In genomic region chr19:37214711-37215110, GRCm38 (mm10) we compare ENCODE assay signal across 13 mouse cellular contexts. TPM values are rescaled to one million over a fixed set of nuclear protein-coding genes. Genes with fewer than 3 reads are reported as not detected.
A peak's percentile ranks its signal among the peaks of the same experiment; 100 is the strongest.
DNase-seq lines count a peak whose midpoint lies in the region; ATAC-seq and TF ChIP-seq lines count a peak whose summit lies in the region.
"Had no signal": no experiment of that assay in that cellular context is flagged by ENCODE, and none has a peak within 500 bp of the region (broad histone marks: within the 10 kb centered on the region; RNA-seq: fewer than 3 reads in every experiment).

No protein-coding gene starts in this region.

- no peak for TF ChIP-seq POLR2A in heart, adult 2 months (IDR thresholded peaks at IDR 0.05; ENCODE audit: insufficient read depth, low read depth, low read length)
- no peak for TF ChIP-seq POLR2A in MEL (IDR thresholded peaks at IDR 0.05; ENCODE audit: control insufficient read depth in 1 of 2, insufficient read depth in 1 of 2, low read depth in 1 of 2, low read length in 2 of 2, poor library complexity in 1 of 2)

- peaks cover 2% of the 10 kb centered on the region for H3K4me1 ChIP-seq in heart, adult 2 months (ENCODE audit: control insufficient read depth, insufficient read depth, low read length)
- peaks cover 6% of the 10 kb centered on the region for H3K4me1 ChIP-seq in heart, embryonic 11.5 days (ENCODE audit: control insufficient read depth, insufficient read depth, low read length)
- peaks cover 11 to 16% of the 10 kb centered on the region in 2 experiments for H3K4me1 ChIP-seq in MEL (ENCODE audit: control insufficient read depth in 1 of 2, insufficient read depth in 2 of 2, low read length in 2 of 2)
- peaks cover 16% of the 10 kb centered on the region for H3K4me1 ChIP-seq in heart, embryonic 15.5 days (replicated peaks)
- H3K4me1 ChIP-seq: limb, embryonic 10.5 days had no signal

- H3K27me3 ChIP-seq in heart, adult 2 months (ENCODE audit: control insufficient read depth, insufficient read depth, low read length) = no peaks in the 10 kb centered on the region
- H3K27me3 ChIP-seq in heart, embryonic 11.5 days (ENCODE audit: control insufficient read depth, insufficient read depth, low read length) = no peaks in the 10 kb centered on the region
- no peaks in the 10 kb centered on the region for H3K27me3 ChIP-seq in MEL (ENCODE audit: control insufficient read depth in 1 of 2, insufficient read depth in 2 of 2, low read length in 2 of 2)
- H3K27me3 ChIP-seq in heart, embryonic 15.5 days = no peaks in the 10 kb centered on the region
- H3K27me3 ChIP-seq: embryonic facial prominence, embryonic 12.5 days; neural tube, embryonic 12.5 days had no signal

- no peak for TF ChIP-seq EP300 in heart, adult 2 months (IDR thresholded peaks at IDR 0.05; ENCODE audit: insufficient read depth, low read depth, low read length)
- TF ChIP-seq EP300 in MEL (IDR thresholded peaks at IDR 0.05; ENCODE audit: low read depth in 1 of 2, low read length in 2 of 2) = no peak

- H3K4me3 ChIP-seq in heart, adult 2 months = peak overlapping the region; percentile 9; the same call in 1 of the 2 replicates
- H3K4me3 ChIP-seq in heart, embryonic 11.5 days (ENCODE audit: low read depth, low read length) = no peak overlapping the region
- H3K4me3 ChIP-seq in MEL (ENCODE audit: control insufficient read depth in 1 of 2, insufficient read depth in 1 of 2, low read depth in 2 of 2, low read length in 2 of 2) = no peak overlapping the region
- no peak overlapping the region for H3K4me3 ChIP-seq in heart, embryonic 15.5 days
- H3K4me3 ChIP-seq: embryonic facial prominence, embryonic 12.5 days; limb, embryonic 10.5 days; neural tube, embryonic 12.5 days had no signal

- peaks cover 2% of the 10 kb centered on the region for H3K79me2 ChIP-seq in heart, adult 2 months (replicated peaks; ENCODE audit: control insufficient read depth, insufficient read depth, low read length)
- peaks cover 3% of the 10 kb centered on the region; the same call in 1 of the 2 replicates for H3K79me2 ChIP-seq in MEL (ENCODE audit: control insufficient read depth, insufficient read depth, low read length, poor library complexity)

- no peak overlapping the region for H3K4me2 ChIP-seq in heart, embryonic 11.5 days
- peak overlapping the region; percentile 41; the same call in 1 of the 2 replicates for H3K4me2 ChIP-seq in heart, embryonic 15.5 days
- H3K4me2 ChIP-seq: embryonic facial prominence, embryonic 12.5 days; neural tube, embryonic 12.5 days had no signal

- TF ChIP-seq RAD21 in MEL (IDR thresholded peaks at IDR 0.05; ENCODE audit: low read depth, low read length) = no peak

- TF ChIP-seq CTCF in heart, adult 2 months (IDR thresholded peaks at IDR 0.05) = no peak
- TF ChIP-seq CTCF in MEL (IDR thresholded peaks at IDR 0.05 in 2 of 3, conservative IDR thresholded peaks at IDR 0.05 in 1 of 3; ENCODE audit: control insufficient read depth in 1 of 3, insufficient read depth in 1 of 3, low read depth in 2 of 3, low read length in 3 of 3, poor library complexity in 1 of 3, severe bottlenecking in 1 of 3) = no peak

- intact Hi-C loops in heart, adult 2 months (cut with DNase I) = no loop called here

- H3K9ac ChIP-seq in heart, adult 2 months (ENCODE audit: low read depth, low read length) = no peak overlapping the region
- H3K9ac ChIP-seq in heart, embryonic 11.5 days (ENCODE audit: low read depth, low read length) = no peak overlapping the region
- H3K9ac ChIP-seq in MEL (ENCODE audit: control insufficient read depth, low read depth, low read length, poor library complexity, severe bottlenecking) = no peak overlapping the region
- no peak overlapping the region for H3K9ac ChIP-seq in heart, embryonic 15.5 days
- H3K9ac ChIP-seq: embryonic facial prominence, embryonic 12.5 days; forebrain, postnatal 0 days; neural tube, embryonic 12.5 days had no signal

- ATAC-seq in heart, embryonic 11.5 days (replicated peaks; ENCODE audit: insufficient number of reproducible peaks, low FRiP score, low TSS enrichment) = no peak
- no peak for ATAC-seq in heart, embryonic 15.5 days (replicated peaks; ENCODE audit: insufficient number of reproducible peaks, insufficient read depth, low FRiP score, low read depth)
- ATAC-seq: forebrain, postnatal 0 days had no signal

- DNase-seq in heart, adult 2 months = peak in 1 of 2 experiments; percentile 14
- peak; percentile 24 to 37 for DNase-seq in kidney, postnatal 4 days
- no peak for DNase-seq in kidney, adult 11 months
- DNase-seq in MEL (ENCODE audit: low read depth, low spot score) = peak; percentile 19
- no peak for DNase-seq in spleen, postnatal 36 days (ENCODE audit: low spot score in 2 of 2)
- DNase-seq: adrenal gland, adult 2 months; forebrain, postnatal 0 days; thymus, adult 2 months had no signal

- H3K36me3 ChIP-seq in heart, adult 2 months (ENCODE audit: control insufficient read depth, insufficient read depth, low read length) = peaks cover 19% of the 10 kb centered on the region
- peaks cover 16% of the 10 kb centered on the region for H3K36me3 ChIP-seq in heart, embryonic 11.5 days (ENCODE audit: control insufficient read depth, insufficient read depth, low read length)
- peaks cover 23 to 33% of the 10 kb centered on the region in 2 experiments for H3K36me3 ChIP-seq in MEL (ENCODE audit: control insufficient read depth in 1 of 2, insufficient read depth in 2 of 2, low read length in 2 of 2)
- H3K36me3 ChIP-seq in heart, embryonic 15.5 days = peaks cover 46% of the 10 kb centered on the region

- WGBS in heart, adult 2 months = 6% methylated on average over 2 of the region's 2 CpGs
- 34% methylated on average over 2 of the region's 2 CpGs for WGBS in heart, embryonic 11.5 days (ENCODE audit: insufficient replicate concordance)
- 11% methylated on average over 2 of the region's 2 CpGs for WGBS in heart, embryonic 15.5 days

- H3K9me3 ChIP-seq in heart, embryonic 11.5 days (replicated peaks; ENCODE audit: control insufficient read depth, low read length) = no peaks in the 10 kb centered on the region
- no peaks in the 10 kb centered on the region for H3K9me3 ChIP-seq in MEL (replicated peaks; ENCODE audit: insufficient read depth, low read length)
- H3K9me3 ChIP-seq in heart, embryonic 15.5 days (replicated peaks) = no peaks in the 10 kb centered on the region
- H3K9me3 ChIP-seq: embryonic facial prominence, embryonic 12.5 days; limb, embryonic 10.5 days; neural tube, embryonic 12.5 days had no signal

- peak overlapping the region; percentile 39 for H3K27ac ChIP-seq in heart, adult 2 months
- H3K27ac ChIP-seq in heart, embryonic 11.5 days (ENCODE audit: low read depth, low read length) = no peak overlapping the region
- no peak overlapping the region for H3K27ac ChIP-seq in MEL (ENCODE audit: control insufficient read depth, low read depth, low read length)
- peak overlapping the region; percentile 54 for H3K27ac ChIP-seq in heart, embryonic 15.5 days
- H3K27ac ChIP-seq: embryonic facial prominence, embryonic 12.5 days; limb, embryonic 10.5 days; neural tube, embryonic 12.5 days had no signal

TF ChIP-seq in MEL, 35 proteins besides CTCF, POLR2A, EP300 and RAD21:
- TF ChIP-seq TAL1 (IDR thresholded peaks at IDR 0.05; ENCODE audit: low read length) (no peak), TBP (IDR thresholded peaks at IDR 0.05; ENCODE audit: low read depth, low read length) (no peak), GATA1 (IDR thresholded peaks at IDR 0.05; ENCODE audit: low read depth, low read length) (0 out of 2 replicates have a peak, but pooled peaks have one; percentile 6), ZKSCAN1 (IDR thresholded peaks at IDR 0.05; ENCODE audit: low read depth, low read length) (no peak), SMC3 (IDR thresholded peaks at IDR 0.05; ENCODE audit: low read depth, low read length) (no peak), ZMIZ1 (IDR thresholded peaks at IDR 0.05; ENCODE audit: low read depth, low read length) (no peak), ETS1 (IDR thresholded peaks at IDR 0.05; ENCODE audit: low read depth, low read length) (0 out of 2 replicates have a peak, but pooled peaks have one; percentile 8), USF1 (IDR thresholded peaks at IDR 0.05; ENCODE audit: low read depth, low read length) (no peak), USF2 (IDR thresholded peaks at IDR 0.05; ENCODE audit: borderline replicate concordance in 1 of 2, insufficient read depth in 1 of 2, low read depth in 1 of 2, low read length in 2 of 2) (no peak), NRF1 (IDR thresholded peaks at IDR 0.05; ENCODE audit: insufficient read depth, low read depth, low read length, poor library complexity, severe bottlenecking) (no peak), SIN3A (IDR thresholded peaks at IDR 0.05; ENCODE audit: low read length) (no peak)

RNA-seq across cellular contexts. Expression of gene Cpeb3, which starts 6.3 kb away (rescaled TPM):
- total RNA-seq in heart, adult 2 months (2021) = 10 to 100 TPM; 78.9 to 96.9 TPM
- 35.6 and 53.9 TPM in 2 replicates for polyA plus RNA-seq in heart, adult 2 months (2012; rRNA removed)
- 4.3 and 4.4 TPM in 2 replicates for polyA plus RNA-seq in heart, embryonic 11.5 days (2014; fragmentation: Nextera tagmentation; extraction: Ambion mirVana)
- total RNA-seq in MEL (2012; rRNA removed) = 0.29 and 0.35 TPM in 2 replicates
- polyA plus RNA-seq in MEL (2012; ENCODE audit: insufficient read depth in 1 of 2, insufficient read length in 2 of 2, low read depth in 1 of 2, low replicate concordance in 2 of 2, missing spikeins in 1 of 2) = under 1 TPM in 1 of 2 experiments, not detected in 1; 0.93 TPM
- polyA plus RNA-seq in heart, embryonic 15.5 days (2015; fragmentation: Nextera tagmentation; extraction: Ambion mirVana) = 7.6 and 9.9 TPM in 2 replicates

RNA-seq across cellular contexts. Expression of gene March5, which starts 7.4 kb away (rescaled TPM):
- total RNA-seq in heart, adult 2 months (2021) = 10 to 100 TPM; 79.7 to 84.8 TPM
- 32.6 and 57.7 TPM in 2 replicates for polyA plus RNA-seq in heart, adult 2 months (2012; rRNA removed)
- polyA plus RNA-seq in heart, embryonic 11.5 days (2014; fragmentation: Nextera tagmentation; extraction: Ambion mirVana) = 89.6 and 96.3 TPM in 2 replicates
- total RNA-seq in MEL (2012; rRNA removed) = 65.6 and 68.5 TPM in 2 replicates
- polyA plus RNA-seq in MEL (2012; ENCODE audit: insufficient read depth in 1 of 2, insufficient read length in 2 of 2, low read depth in 1 of 2, low replicate concordance in 2 of 2, missing spikeins in 1 of 2) = 10 to 100 TPM in 1 of 2 experiments, not detected in 1; 83.5 TPM
- polyA plus RNA-seq in heart, embryonic 15.5 days (2015; fragmentation: Nextera tagmentation; extraction: Ambion mirVana) = 78.3 and 81.8 TPM in 2 replicates

Comparison
In these comparisons a context has a peak if more than half of its experiments do, and no peak if none do; other contexts are left out.
1. DNase-seq: peak in kidney, postnatal 4 days (2 of 2) and MEL (single experiment); none in kidney, adult 11 months (single experiment) and spleen, postnatal 36 days (0 of 2).
2. H3K27ac ChIP-seq: peak in heart, adult 2 months (single experiment) and heart, embryonic 15.5 days (single experiment); none in heart, embryonic 11.5 days (single experiment) and MEL (single experiment).